Mouse (Mus musculus) heart, postnatal 0 days (tissue): Measurements from ENCODE around the gene Ube2ql1. TPM values are rescaled to one million over a fixed set of nuclear protein-coding genes. Genes with fewer than 3 reads are reported as not detected.

Source experiments
- ATAC-seq: fragments of 200-750 bp; cut with Nextera tagmentation; 2 replicates; pipeline ENCODE4 v1.8.0; 2017; ENCODE audit warnings: low read depth, moderate number of reproducible peaks, moderate library complexity; ENCODE audit not compliant: insufficient read depth
- DNase-seq: peaks from one replicate; pipeline ENCODE4 v3.0.0-alpha.2; 2016; ENCODE audit warnings: low spot score
- H3K27ac ChIP-seq: fragments of 300-500 bp; sonication (generic); 2 replicates; pipeline ENCODE4 v1.5.1; 2014; ENCODE audit warnings: low read depth, mild to moderate bottlenecking
- H3K27me3 ChIP-seq: fragments of 300-500 bp; sonication (generic); 2 replicates; pipeline ENCODE4 v1.6.1; 2014; ENCODE audit warnings: low read length, mixed read lengths; ENCODE audit not compliant: control insufficient read depth, insufficient read depth
- H3K36me3 ChIP-seq: fragments of 300-500 bp; sonication (generic); replicated peaks from 2 replicates; pipeline ENCODE4 v1.6.1; 2014; ENCODE audit warnings: low read length, mixed read lengths; ENCODE audit not compliant: control insufficient read depth, insufficient read depth
- H3K4me1 ChIP-seq: fragments of 300-500 bp; sonication (generic); 2 replicates; pipeline ENCODE4 v1.6.1; 2014; ENCODE audit warnings: antibody characterized with exemption; ENCODE audit not compliant: control insufficient read depth, insufficient read depth
- H3K4me2 ChIP-seq: fragments of 300-500 bp; sonication (generic); 2 replicates; pipeline ENCODE4 v1.6.1; 2014; ENCODE audit warnings: low read depth, mild to moderate bottlenecking, low read length, moderate library complexity
- H3K4me3 ChIP-seq: fragments of 300-500 bp; sonication (generic); 2 replicates; pipeline ENCODE4 v1.5.1; 2014; ENCODE audit warnings: low read depth, low read length
- H3K9ac ChIP-seq: fragments of 300-500 bp; sonication (generic); replicated peaks from 2 replicates; pipeline ENCODE4 v1.6.1; 2014; ENCODE audit warnings: low read depth, low read length, mixed read lengths
- H3K9me3 ChIP-seq: fragments of 300-500 bp; sonication (generic); replicated peaks from 2 replicates; pipeline ENCODE4 v1.6.1; 2016; ENCODE audit warnings: low read length; ENCODE audit not compliant: control insufficient read depth
- CTCF ChIP-seq: IDR thresholded peaks from 2 replicates; pipeline ENCODE4 v1.5.1; 2016; ENCODE audit warnings: antibody characterized with exemption, control low read depth, low read depth
- EP300 ChIP-seq: IDR thresholded peaks from 2 replicates; pipeline ENCODE4 v1.6.1; 2016; ENCODE audit warnings: antibody characterized with exemption, low read depth
- WGBS: fragments of 180-500 bp; shearing (Covaris S2); extraction: QIAGEN DNeasy Blood & Tissue Kit; methylation state at CpG from one replicate; pipeline ENCODE4 v1.1.7; 2014; 5-methylcytosine and 5-hydroxymethylcytosine counted together
- polyA plus RNA-seq: library from polyadenylated mRNA; unstranded; fragments of >200 nt; fragmentation: Nextera tagmentation; extraction: Ambion mirVana; gene quantifications from 2 replicates; pipeline ENCODE4 v1.2.1, GENCODE M21; 2015
- total RNA-seq: library from RNA; depleted of rRNA; stranded (reverse); fragments of >200 nt; gene quantifications from 2 replicates; pipeline ENCODE4 v1.2.3, GENCODE M21; 2014; ENCODE audit warnings: low replicate concordance; rRNA removed

The Ube2ql1 gene
- total and polyA plus RNA-seq, 2 experiments from 2014 or later = 0.08 to 0.41 TPM

- ATAC-seq = no peak
- TF ChIP-seq EP300 (no peak), CTCF (no peak)
- Histone ChIP-seq H3K27ac (no peak overlapping the region), H3K27me3 (no peaks in the 10 kb centered on the region), H3K4me2 (no peak overlapping the region), H3K4me1 (no peaks in the 10 kb centered on the region), H3K36me3 (no peaks in the 10 kb centered on the region), H3K9me3 (no peaks in the 10 kb centered on the region), H3K9ac (no peak overlapping the region), H3K4me3 (no peak overlapping the region)
- DNase-seq = no peak
- WGBS = 71% methylated on average over 5 of the region's 5 CpGs
These were observed 67.6 kb downstream of the Ube2ql1 start for GRCm38 (mm10) chr13:69672121-69672520.

DNA sequence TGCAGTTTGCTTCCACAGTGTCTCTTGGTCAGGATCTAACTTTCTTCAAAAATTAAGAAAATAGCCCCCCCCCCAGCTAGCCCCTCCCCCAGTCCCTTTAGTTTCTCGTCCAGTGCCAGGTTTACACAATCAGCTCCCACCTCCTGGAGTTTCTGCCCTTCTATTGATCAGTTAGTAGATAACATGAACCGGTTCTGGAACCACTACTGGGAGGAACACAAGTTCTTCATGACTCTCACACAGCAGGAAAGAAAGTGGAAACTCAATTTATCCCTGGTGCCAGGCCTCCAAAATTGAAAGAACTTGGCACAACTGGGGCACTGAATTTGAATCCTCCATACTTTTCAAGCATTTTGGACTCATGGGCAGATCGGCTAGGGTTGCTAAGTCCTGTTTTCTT lies 85.2 kb downstream of the Ube2ql1 start:
- Histone ChIP-seq H3K9me3 (no peaks in the 10 kb centered on the region), H3K4me1 (no peaks in the 10 kb centered on the region), H3K27me3 (no peaks in the 10 kb centered on the region), H3K4me2 (no peak overlapping the region), H3K27ac (no peak overlapping the region), H3K4me3 (no peak overlapping the region), H3K36me3 (no peaks in the 10 kb centered on the region), H3K9ac (no peak overlapping the region)
- no peak for DNase-seq
- no peak for ATAC-seq
- TF ChIP-seq CTCF = no peak
- TF ChIP-seq EP300 = no peak
- WGBS = 58% methylated on average over 3 of the region's 3 CpGs

Other genes with a start within 250 kb of the Ube2ql1 start
- 21.7 and 21.8 TPM in 2 replicates for gene Nsun2, start 206.1 kb downstream of the Ube2ql1 start, total RNA-seq
- 34.2 and 34.3 TPM in 2 replicates for gene Nsun2, start 206.1 kb downstream of the Ube2ql1 start, polyA plus RNA-seq
- gene Tent4a, start 205.3 kb downstream of the Ube2ql1 start, total RNA-seq = 6.5 and 10.6 TPM in 2 replicates
- gene Tent4a, start 205.3 kb downstream of the Ube2ql1 start, polyA plus RNA-seq = 1.6 and 1.9 TPM in 2 replicates
- gene Srd5a1, start 128.4 kb downstream of the Ube2ql1 start, total RNA-seq = 0.77 and 3.5 TPM in 2 replicates
- 3.0 and 3.3 TPM in 2 replicates for gene Srd5a1, start 128.4 kb downstream of the Ube2ql1 start, polyA plus RNA-seq
- gene Med10, start 62.5 kb upstream of the Ube2ql1 start, total RNA-seq = 43.0 and 60.2 TPM in 2 replicates
- gene Med10, start 62.5 kb upstream of the Ube2ql1 start, polyA plus RNA-seq = 101 and 106 TPM in 2 replicates